9 mouse cellular contexts compared by ENCODE assay signal in genomic region chr12:76596292-76597023, GRCm38 (mm10).
A peak's percentile ranks its signal among the peaks of the same experiment; 100 is the strongest.
DNase-seq lines count a peak whose midpoint lies in the region; ATAC-seq and TF ChIP-seq lines count a peak whose summit lies in the region.
"Had no signal": no experiment of that assay in that cellular context is flagged by ENCODE, and none has a peak within 500 bp of the region (broad histone marks: within the 10 kb centered on the region; RNA-seq: fewer than 3 reads in every experiment).

No protein-coding gene starts in this region.

- H3K36me3 ChIP-seq in ES-Bruce4 (ENCODE audit: control insufficient read depth, insufficient read depth, low read length, poor library complexity, severe bottlenecking), result no peaks in the 10 kb centered on the region
- no peaks in the 10 kb centered on the region for H3K36me3 ChIP-seq in forebrain, embryonic 10.5 days (replicated peaks)
- no peaks in the 10 kb centered on the region for H3K36me3 ChIP-seq in lung, postnatal 0 days (ENCODE audit: insufficient read depth, low read length)
- H3K36me3 ChIP-seq: limb, embryonic 15.5 days had no signal

- H3K9me3 ChIP-seq in ES-Bruce4 (replicated peaks; ENCODE audit: control insufficient read depth, insufficient read depth, low read length, poor library complexity, severe bottlenecking), result no peaks in the 10 kb centered on the region
- no peaks in the 10 kb centered on the region for H3K9me3 ChIP-seq in forebrain, embryonic 10.5 days
- no peaks in the 10 kb centered on the region for H3K9me3 ChIP-seq in lung, postnatal 0 days (ENCODE audit: low read length)
- H3K9me3 ChIP-seq: limb, embryonic 15.5 days had no signal

- no peak overlapping the region for H3K27ac ChIP-seq in ES-Bruce4 (ENCODE audit: insufficient read depth, low read length)
- H3K27ac ChIP-seq in bone marrow, adult 2 months (ENCODE audit: control insufficient read depth, insufficient read depth, low read depth, low read length, poor library complexity), result no peak overlapping the region
- no peak overlapping the region; the same call in 1 of the 2 replicates for H3K27ac ChIP-seq in forebrain, embryonic 10.5 days
- H3K27ac ChIP-seq in lung, postnatal 0 days (ENCODE audit: low read length), result no peak overlapping the region
- H3K27ac ChIP-seq: limb, embryonic 15.5 days had no signal

- peak; percentile 71 for DNase-seq in forebrain, embryonic 10.5 days (ENCODE audit: extremely low spot score, low spot score)
- peak; percentile 84 to 88 for DNase-seq in heart, postnatal 10 days
- peak; percentile 59 to 86 for DNase-seq in layer of hippocampus, adult 18-20 months (ENCODE audit: low spot score in 2 of 2)
- peak; percentile 80 for DNase-seq in lung, postnatal 0 days (ENCODE audit: low spot score)
- DNase-seq in retina, adult 2 months (ENCODE audit: low read depth, low spot score), result peak; percentile 53
- peak; percentile 67 for DNase-seq in urinary bladder, postnatal 25 days (ENCODE audit: low spot score)

- no peak overlapping the region for H3K4me3 ChIP-seq in ES-Bruce4 (ENCODE audit: low read depth, low read length)
- H3K4me3 ChIP-seq in bone marrow, adult 2 months (replicated peaks; ENCODE audit: control insufficient read depth, low read depth, low read length), result no peak overlapping the region
- no peak overlapping the region for H3K4me3 ChIP-seq in forebrain, embryonic 10.5 days
- H3K4me3 ChIP-seq in lung, postnatal 0 days (ENCODE audit: low read depth, low read length), result no peak overlapping the region
- H3K4me3 ChIP-seq: limb, embryonic 15.5 days had no signal

- no peak for TF ChIP-seq POLR2A in ES-Bruce4 (IDR thresholded peaks at IDR 0.05; ENCODE audit: insufficient read depth, low read length)
- no peak for TF ChIP-seq POLR2A in bone marrow, adult 2 months (IDR thresholded peaks at IDR 0.05; ENCODE audit: borderline replicate concordance, control insufficient read depth, low read depth, low read length)

- H3K9ac ChIP-seq in ES-Bruce4 (ENCODE audit: low read depth, poor library complexity, severe bottlenecking), result no peak overlapping the region
- H3K9ac ChIP-seq in lung, postnatal 0 days (replicated peaks; ENCODE audit: low read depth), result no peak overlapping the region
- H3K9ac ChIP-seq: limb, embryonic 15.5 days had no signal

- H3K27me3 ChIP-seq in ES-Bruce4 (ENCODE audit: control insufficient read depth, insufficient read depth, low read length, poor library complexity, severe bottlenecking), result no peaks in the 10 kb centered on the region
- H3K27me3 ChIP-seq in forebrain, embryonic 10.5 days (ENCODE audit: poor library complexity, severe bottlenecking), result peaks cover 27% of the 10 kb centered on the region; the same call in 1 of the 2 replicates
- no peaks in the 10 kb centered on the region for H3K27me3 ChIP-seq in lung, postnatal 0 days (replicated peaks; ENCODE audit: insufficient read depth, low read length)
- H3K27me3 ChIP-seq: limb, embryonic 15.5 days had no signal

- WGBS in bone marrow, adult 2 months, result 41% methylated on average over 15 of the region's 15 CpGs
- WGBS in forebrain, embryonic 10.5 days, result 57% methylated on average over 15 of the region's 15 CpGs
- 56% methylated on average over 15 of the region's 15 CpGs for WGBS in lung, postnatal 0 days

- intact Hi-C loops in heart, postnatal 10 days (cut with DNase I), result loop anchor here (1.0 to 5.0 kb wide), 3 partner anchors 100 to 254 kb away; partner anchors contain the start of gene Hspa2

- peak; percentile 95 for TF ChIP-seq CTCF in ES-Bruce4 (IDR thresholded peaks at IDR 0.05; ENCODE audit: low read depth, low read length)
- TF ChIP-seq CTCF in bone marrow, adult 2 months (IDR thresholded peaks at IDR 0.05; ENCODE audit: control insufficient read depth, insufficient read depth, low read length), result peak; percentile 95
- peak; percentile 94 for TF ChIP-seq CTCF in lung, postnatal 0 days (IDR thresholded peaks at IDR 0.05)

- ATAC-seq in lung, postnatal 0 days, result peak; percentile 15; the same call in 1 of the 2 replicates

- peaks cover 4% of the 10 kb centered on the region for H3K4me1 ChIP-seq in ES-Bruce4 (ENCODE audit: control insufficient read depth, insufficient read depth, low read length)
- peaks cover 5% of the 10 kb centered on the region for H3K4me1 ChIP-seq in bone marrow, adult 2 months (ENCODE audit: control insufficient read depth, insufficient read depth, low read length)
- H3K4me1 ChIP-seq in forebrain, embryonic 10.5 days, result peaks cover 25% of the 10 kb centered on the region
- peaks cover 7% of the 10 kb centered on the region; the same call in 1 of the 2 replicates for H3K4me1 ChIP-seq in lung, postnatal 0 days (ENCODE audit: insufficient read depth, low read depth, low read length)

- H3K4me2 ChIP-seq in lung, postnatal 0 days (replicated peaks; ENCODE audit: low read depth, low read length), result no peak overlapping the region
- H3K4me2 ChIP-seq: limb, embryonic 15.5 days had no signal

- 0 out of 2 replicates have a peak, but pooled peaks have one; percentile 14 for TF ChIP-seq EP300 in ES-Bruce4 (IDR thresholded peaks at IDR 0.05; ENCODE audit: insufficient read depth, low read depth, low read length)
- TF ChIP-seq EP300 in lung, postnatal 0 days (IDR thresholded peaks at IDR 0.05), result no peak
